Mouse (Mus musculus) midbrain, postnatal 0 days (tissue): Measurements from ENCODE around the gene Carns1. TPM values are rescaled to one million over a fixed set of nuclear protein-coding genes. Genes with fewer than 3 reads are reported as not detected.
"Not testable (repeated sequence)": the region's sequence is repeated elsewhere in the genome, so short reads cannot be mapped to it uniquely, and the experiment has no call there.

Experiments
- ATAC-seq: fragments of 200-750 bp; cut with Nextera tagmentation; 2 replicates; pipeline ENCODE4 v1.8.0; 2017; ENCODE audit warnings: moderate number of reproducible peaks, mild to moderate bottlenecking, moderate TSS enrichment, moderate library complexity; ENCODE audit not compliant: low FRiP score
- DNase-seq: peaks from one replicate; pipeline ENCODE4 v3.0.0-alpha.2; 2015; ENCODE audit warnings: low spot score
- H3K27ac ChIP-seq: fragments of 300-500 bp; sonication (generic); 2 replicates; pipeline ENCODE4 v1.5.1; 2014; ENCODE audit warnings: low read depth, mild to moderate bottlenecking, low read length, mixed read lengths
- H3K27me3 ChIP-seq: fragments of 300-500 bp; sonication (generic); 2 replicates; pipeline ENCODE4 v1.6.1; 2014; ENCODE audit warnings: low read length, control low read depth, mixed read lengths; ENCODE audit not compliant: insufficient read depth
- H3K36me3 ChIP-seq: fragments of 300-500 bp; sonication (generic); 2 replicates; pipeline ENCODE4 v1.6.1; 2014; ENCODE audit warnings: low read length, control low read depth, mixed read lengths; ENCODE audit not compliant: insufficient read depth
- H3K4me1 ChIP-seq: fragments of 300-500 bp; sonication (generic); 2 replicates; pipeline ENCODE4 v1.6.1; 2014; ENCODE audit warnings: mild to moderate bottlenecking, control low read depth, antibody characterized with exemption, low read length, mixed read lengths; ENCODE audit not compliant: insufficient read depth
- H3K4me2 ChIP-seq: fragments of 300-500 bp; sonication (generic); 2 replicates; pipeline ENCODE4 v1.6.1; 2014; ENCODE audit warnings: low read depth, mild to moderate bottlenecking, low read length, mixed read lengths; ENCODE audit not compliant: poor library complexity, severe bottlenecking
- H3K4me3 ChIP-seq: fragments of 300-500 bp; sonication (generic); 2 replicates; pipeline ENCODE4 v1.5.1; 2014; ENCODE audit warnings: low read depth, mild to moderate bottlenecking, low read length, moderate library complexity
- H3K9ac ChIP-seq: fragments of 300-500 bp; sonication (generic); replicated peaks from 2 replicates; pipeline ENCODE4 v1.6.1; 2014; ENCODE audit warnings: mild to moderate bottlenecking, low read length, moderate library complexity, mixed read lengths; ENCODE audit not compliant: poor library complexity, severe bottlenecking
- H3K9me3 ChIP-seq: fragments of 300-500 bp; sonication (generic); 2 replicates; pipeline ENCODE4 v1.6.1; 2016; ENCODE audit warnings: low read length, control low read depth
- CTCF ChIP-seq: IDR thresholded peaks from 2 replicates; pipeline ENCODE4 v1.5.1; 2016; ENCODE audit warnings: antibody characterized with exemption, mild to moderate bottlenecking
- WGBS: fragments of 180-500 bp; shearing (Covaris S2); extraction: QIAGEN DNeasy Blood & Tissue Kit; methylation state at CpG from one replicate; pipeline ENCODE4 v1.1.7; 2014; 5-methylcytosine and 5-hydroxymethylcytosine counted together
- polyA plus RNA-seq: library from polyadenylated mRNA; unstranded; fragments of >200 nt; fragmentation: Nextera tagmentation; extraction: Ambion mirVana; gene quantifications from 2 replicates; pipeline ENCODE4 v1.2.1, GENCODE M21; 2015
- total RNA-seq: library from RNA; depleted of rRNA; stranded (reverse); fragments of >200 nt; gene quantifications from 2 replicates; pipeline ENCODE4 v1.2.3, GENCODE M21; 2014

The Carns1 gene
- total and polyA plus RNA-seq, 2 experiments from 2014 or later: 6.6 to 6.9 TPM

- DNase-seq (no peak), ATAC-seq (no peak)
- H3K9me3 ChIP-seq: no peaks in the 10 kb centered on the region
- peaks cover 12% of the 10 kb centered on the region; the same call in 1 of the 2 replicates for H3K4me1 ChIP-seq
- 98% methylated on average over 7 of the region's 7 CpGs for WGBS
- H3K4me3 ChIP-seq: no peak overlapping the region
- no peak overlapping the region for H3K9ac ChIP-seq
- no peak for TF ChIP-seq CTCF
- no peak overlapping the region for H3K27ac ChIP-seq
- no peak overlapping the region for H3K4me2 ChIP-seq
- peaks cover 37% of the 10 kb centered on the region for H3K36me3 ChIP-seq
- H3K27me3 ChIP-seq: no peaks in the 10 kb centered on the region
Measured at GRCm38 (mm10) chr19:4129462-4129861, 45.8 kb downstream of the Carns1 start.

- Histone ChIP-seq H3K4me3 (peak overlapping the region; percentile 76), H3K27me3 (no peaks in the 10 kb centered on the region), H3K9me3 (no peaks in the 10 kb centered on the region), H3K4me1 (peaks cover 12% of the 10 kb centered on the region; the same call in 1 of the 2 replicates), H3K4me2 (peak overlapping the region; percentile 58), H3K9ac (peak overlapping the region; percentile 86), H3K36me3 (peaks cover 25% of the 10 kb centered on the region), H3K27ac (peak overlapping the region; percentile 75; the same call in 1 of the 2 replicates)
- no peak for TF ChIP-seq CTCF
- ATAC-seq (no peak), DNase-seq (no peak)
- 79% methylated on average over 7 of the region's 7 CpGs for WGBS
Measured at GRCm38 (mm10) chr19:4126759-4127495, 48.4 kb downstream of the Carns1 start.

- under 1% methylated on average over 62 of the region's 64 CpGs for WGBS
- no peaks in the 10 kb centered on the region for H3K27me3 ChIP-seq
Measured at GRCm38 (mm10) chr19:4125741-4126696, 49.3 kb downstream of the Carns1 start, which contains the start of gene Aip. TSS of gene Aip (minus strand) at chr19:4125858.

GRCm38 (mm10) chr19:4125268-4125667, 50.0 kb downstream of the Carns1 start:
- H3K9ac ChIP-seq: peak overlapping the region; percentile 86
- H3K9me3 ChIP-seq, H3K27me3 ChIP-seq: not testable (repeated sequence)
- peak overlapping the region; percentile 58 for H3K4me2 ChIP-seq
- 5% methylated on average over 3 of the region's 4 CpGs for WGBS
- H3K4me1 ChIP-seq: peaks cover 18% of the 10 kb centered on the region
- H3K27ac ChIP-seq: peak overlapping the region; percentile 75; the same call in 1 of the 2 replicates
- H3K36me3 ChIP-seq: peaks cover 18% of the 10 kb centered on the region
- ATAC-seq: peak; percentile 36
- peak; percentile 28 for DNase-seq
- H3K4me3 ChIP-seq: peak overlapping the region; percentile 76

More at GRCm38 (mm10) chr19:4125741-4126696, 49.3 kb downstream of the Carns1 start, which contains the start of gene Aip:
- peak; percentile 98 for DNase-seq
- ATAC-seq: peak; percentile 92
- Histone ChIP-seq H3K4me1 (peaks cover 12% of the 10 kb centered on the region; the same call in 1 of the 2 replicates), H3K4me3 (peak within 1 kb of the TSS; percentile 76), H3K4me2 (peak within 1 kb of the TSS; percentile 58), H3K9ac (peak within 1 kb of the TSS; percentile 86), H3K36me3 (peaks cover 18% of the 10 kb centered on the region), H3K27ac (peak within 1 kb of the TSS; percentile 75), H3K9me3 (no peaks in the 10 kb centered on the region)
- TF ChIP-seq CTCF: peak; percentile 77

- Histone ChIP-seq H3K4me1 (peaks cover 20% of the 10 kb centered on the region), H3K27ac (no peak overlapping the region), H3K4me2 (no peak overlapping the region), H3K27me3 (no peaks in the 10 kb centered on the region), H3K9me3 (no peaks in the 10 kb centered on the region), H3K4me3 (no peak overlapping the region), H3K36me3 (peaks cover 10% of the 10 kb centered on the region), H3K9ac (no peak overlapping the region)
- 89% methylated on average over 4 of the region's 4 CpGs for WGBS
- DNase-seq (no peak), ATAC-seq (no peak)
- no peak for TF ChIP-seq CTCF
Measured at GRCm38 (mm10) chr19:4124432-4124831, 50.8 kb downstream of the Carns1 start.
